Mouse (Mus musculus): ENCODE data around the gene 1700028K03Rik.

- TF ChIP-seq CTCF (IDR thresholded peaks at IDR 0.05; ENCODE audit: low read depth, low read length) (no peak), POLR2A (IDR thresholded peaks at IDR 0.05; ENCODE audit: insufficient read depth, low read length) (no peak), EP300 (IDR thresholded peaks at IDR 0.05; ENCODE audit: insufficient read depth, low read depth, low read length) (no peak)
Measured at GRCm38 (mm10) chr5:107598380-107598779, 63.9 kb downstream of the 1700028K03Rik start.
